Mouse (Mus musculus): Measurements from ENCODE around the gene St3gal5. TPM values are rescaled to one million over a fixed set of nuclear protein-coding genes. Genes with fewer than 3 reads are reported as not detected.

St3gal5 gene
- polyA plus RNA-seq, 1 experiment from 2014 or later: 29.6 TPM

Other genes with a start within 250 kb of the St3gal5 start
- 126 and 131 TPM in 2 replicates for gene Ptcd3, start 188.8 kb upstream of the St3gal5 start, polyA plus RNA-seq (2016; fragmentation: Nextera tagmentation; extraction: Ambion mirVana)
- 41.6 TPM in 2 replicates for gene Polr1a, start 188.5 kb upstream of the St3gal5 start, polyA plus RNA-seq (2016; fragmentation: Nextera tagmentation; extraction: Ambion mirVana)
- gene Atoh8, start 138.0 kb downstream of the St3gal5 start, polyA plus RNA-seq (2016; fragmentation: Nextera tagmentation; extraction: Ambion mirVana): 30.7 and 30.8 TPM in 2 replicates
- not detected in 2 replicates for gene Sftpb, start 207.0 kb downstream of the St3gal5 start, polyA plus RNA-seq (2016; fragmentation: Nextera tagmentation; extraction: Ambion mirVana)
- 62.7 and 71.3 TPM in 2 replicates for gene Usp39, start 247.6 kb downstream of the St3gal5 start, polyA plus RNA-seq (2016; fragmentation: Nextera tagmentation; extraction: Ambion mirVana)
- gene 0610030E20Rik, start 249.7 kb downstream of the St3gal5 start, polyA plus RNA-seq (2016; fragmentation: Nextera tagmentation; extraction: Ambion mirVana): 25.8 and 29.2 TPM in 2 replicates